Mouse (Mus musculus) lung, postnatal 25 days (tissue): ENCODE data around the gene Egfl8.
A peak's percentile ranks its signal among the peaks of the same experiment; 100 is the strongest.

ENCODE experiments used
- DNase-seq: peaks from one replicate; pipeline ENCODE4 v3.0.0; 2022; ENCODE audit warnings: low spot score

Gene Egfl8

DNA sequence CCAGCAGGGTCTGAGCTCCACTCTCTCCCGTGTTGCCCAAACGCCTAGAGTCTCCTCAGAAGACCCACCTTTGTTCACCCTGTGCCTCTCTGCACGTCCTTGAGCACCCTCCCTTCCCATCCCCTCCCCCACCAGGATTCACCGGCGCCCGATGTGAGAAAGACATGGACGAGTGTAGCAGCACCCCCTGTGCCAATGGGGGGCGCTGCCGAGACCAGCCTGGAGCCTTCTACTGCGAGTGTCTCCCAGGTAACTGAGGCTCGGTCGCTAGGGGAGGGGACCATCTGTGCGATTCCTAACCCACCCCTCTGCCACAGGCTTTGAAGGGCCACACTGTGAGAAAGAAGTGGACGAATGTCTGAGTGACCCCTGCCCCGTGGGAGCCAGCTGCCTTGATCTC, 43.4 kb downstream of the Egfl8 start:
- DNase-seq = no peak

DNA sequence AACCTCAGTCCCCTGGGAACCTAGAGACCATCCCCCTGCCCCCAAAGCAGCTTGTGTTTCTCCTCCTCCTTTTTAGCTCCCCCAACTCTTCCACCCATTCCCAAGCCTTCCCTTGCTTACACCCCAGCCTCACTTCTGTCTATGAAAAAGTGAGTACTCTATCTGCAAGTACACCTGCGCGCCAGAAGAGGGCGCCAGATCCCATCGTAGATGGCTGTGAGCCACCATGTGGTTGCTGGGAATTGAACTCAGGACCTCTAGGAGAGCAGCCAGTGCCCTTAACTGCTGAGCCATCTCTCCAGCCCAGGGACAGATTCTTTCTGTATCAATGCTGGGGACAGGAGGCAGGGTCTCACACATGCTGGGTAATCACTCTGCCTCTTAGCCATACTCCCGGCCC, 43.9 kb downstream of the Egfl8 start:
- no peak for DNase-seq

DNA sequence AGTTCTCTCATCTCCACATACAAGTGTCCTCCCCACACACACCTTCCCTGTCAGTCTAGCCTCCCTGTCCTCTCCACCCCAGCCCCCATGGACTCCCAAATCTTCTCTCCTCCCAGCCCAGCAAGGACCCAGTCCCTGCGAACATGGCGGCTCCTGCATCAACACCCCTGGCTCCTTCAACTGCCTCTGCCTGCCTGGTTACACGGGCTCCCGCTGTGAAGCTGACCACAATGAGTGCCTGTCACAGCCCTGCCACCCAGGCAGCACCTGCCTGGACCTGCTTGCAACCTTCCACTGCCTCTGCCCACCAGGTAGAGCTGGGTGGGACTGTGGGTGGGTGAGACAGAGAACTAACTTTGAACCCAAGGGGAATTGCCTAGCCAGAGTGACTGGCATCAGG, 45.9 kb downstream of the Egfl8 start:
- no peak for DNase-seq

DNA sequence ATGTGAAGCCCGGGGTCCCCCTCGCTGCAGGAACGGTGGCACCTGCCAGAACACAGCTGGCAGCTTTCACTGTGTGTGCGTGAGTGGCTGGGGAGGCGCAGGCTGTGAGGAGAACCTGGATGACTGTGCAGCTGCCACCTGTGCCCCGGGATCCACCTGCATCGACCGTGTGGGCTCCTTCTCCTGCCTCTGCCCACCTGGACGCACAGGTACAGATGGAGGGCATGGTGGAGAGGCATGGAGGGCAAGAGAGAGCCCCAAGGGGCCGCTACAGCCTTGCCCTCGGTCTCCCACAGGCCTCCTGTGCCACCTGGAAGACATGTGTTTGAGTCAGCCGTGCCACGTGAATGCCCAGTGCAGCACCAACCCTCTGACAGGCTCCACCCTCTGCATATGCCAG, 47.4 kb downstream of the Egfl8 start:
- no peak for DNase-seq

DNA sequence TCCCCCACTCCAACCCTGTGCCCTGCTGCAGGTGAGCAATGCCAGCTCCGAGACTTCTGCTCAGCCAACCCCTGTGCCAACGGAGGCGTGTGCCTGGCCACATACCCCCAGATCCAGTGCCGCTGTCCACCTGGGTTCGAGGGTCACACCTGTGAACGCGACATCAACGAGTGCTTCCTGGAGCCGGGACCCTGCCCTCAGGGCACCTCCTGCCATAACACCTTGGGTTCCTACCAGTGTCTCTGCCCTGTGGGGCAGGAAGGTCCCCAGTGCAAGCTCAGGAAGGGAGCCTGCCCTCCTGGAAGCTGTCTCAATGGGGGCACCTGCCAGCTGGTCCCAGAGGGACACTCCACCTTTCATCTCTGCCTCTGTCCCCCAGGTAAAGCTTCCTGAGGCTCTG, 48.5 kb downstream of the Egfl8 start:
- DNase-seq = no peak

DNA sequence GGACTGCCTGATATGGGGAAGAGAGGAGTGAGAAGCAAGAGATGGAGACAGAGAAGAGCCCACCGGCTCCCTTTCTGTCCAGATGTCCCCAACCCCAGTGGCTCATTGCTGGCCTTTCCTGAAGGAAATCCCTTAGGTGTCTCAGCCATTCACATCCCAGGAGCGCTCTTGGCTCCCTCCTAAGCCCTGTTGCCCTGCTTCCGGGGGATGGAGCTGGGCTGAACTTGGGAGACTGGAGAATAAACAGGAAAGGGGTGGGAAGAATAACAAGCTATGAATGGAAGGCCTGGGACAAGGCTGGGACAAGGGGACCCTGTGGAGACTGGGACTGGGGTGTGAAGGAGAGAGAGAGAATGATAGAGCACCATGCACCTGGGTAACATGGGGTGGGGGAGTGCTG, 51.0 kb downstream of the Egfl8 start:
- DNase-seq = peak; percentile 81

DNA sequence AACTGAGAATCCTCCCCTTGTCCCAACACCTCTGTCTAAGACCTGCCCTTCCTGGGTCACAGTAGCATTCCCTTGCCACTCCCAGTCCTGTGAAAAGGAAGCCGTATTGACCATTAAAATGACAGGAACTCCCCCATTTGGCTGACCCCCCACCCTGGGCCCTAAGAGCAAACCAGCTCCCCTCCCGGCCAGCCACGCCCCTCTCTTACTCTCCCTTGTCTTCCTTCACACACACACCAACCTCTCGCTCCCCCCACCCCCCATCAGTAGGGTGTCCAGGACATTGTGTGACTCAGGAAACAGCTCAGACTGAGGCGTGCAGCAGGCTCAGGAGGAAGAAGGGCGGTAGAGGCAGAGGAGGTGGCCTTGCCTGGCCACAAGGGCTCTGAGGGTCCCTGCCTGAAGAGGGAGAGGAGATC, 51.8 kb downstream of the Egfl8 start, which contains the start of gene Notch4:
Gene Notch4, plus strand, starts transcription at position 266 of the 419 bp plus-strand sequence.
- DNase-seq = peak; percentile 81

DNA sequence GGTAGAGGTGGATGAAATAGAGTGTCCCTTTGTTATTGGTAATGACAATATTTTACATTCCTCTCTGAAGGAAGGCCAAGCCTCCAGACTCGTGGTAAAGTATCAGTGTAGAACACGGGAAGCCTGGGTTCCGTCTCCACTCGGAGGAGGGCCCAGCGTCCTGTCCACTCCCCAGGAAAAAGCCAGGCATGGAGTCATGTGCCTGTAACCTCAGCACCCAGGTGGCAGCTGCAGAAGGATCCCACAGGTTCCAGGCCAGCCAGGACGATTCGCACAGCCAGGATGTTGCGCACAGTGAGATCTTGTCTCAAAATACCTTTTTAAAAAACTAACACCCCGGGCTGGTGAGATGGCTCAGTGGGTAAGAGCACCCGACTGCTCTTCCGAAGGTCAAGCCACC, 52.4 kb downstream of the Egfl8 start:
- DNase-seq = no peak
